Mouse (Mus musculus) A20 (cell line): ENCODE measurements around the gene Gjb3.

ENCODE experiments used
- DNase-seq: peaks from one replicate; pipeline ENCODE4 v3.0.0-alpha.2; 2011; ENCODE audit warnings: low read depth, low spot score

The Gjb3 gene

GRCm38 (mm10) chr4:127286907-127287306, 43.7 kb downstream of the Gjb3 start:
- DNase-seq, result no peak

DNA sequence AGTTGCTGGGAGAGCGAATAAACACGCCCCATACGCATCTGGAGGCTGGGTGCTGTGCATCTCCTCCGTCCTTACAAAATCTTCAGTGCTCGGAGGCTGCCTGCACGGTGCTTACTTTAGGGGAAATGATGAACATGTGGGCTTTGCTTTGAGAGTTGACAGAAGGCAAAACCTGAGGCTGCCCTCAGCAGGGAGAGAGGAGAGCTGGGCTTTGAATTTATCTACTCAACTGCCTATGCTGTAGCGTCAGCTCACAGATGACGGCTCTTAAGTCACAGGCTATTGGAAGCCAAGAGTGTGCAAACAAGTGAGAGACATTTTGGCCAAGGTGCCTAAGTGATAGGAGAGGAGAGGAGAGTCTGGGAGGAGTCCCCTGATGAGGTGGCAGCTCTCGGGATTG, 51.4 kb downstream of the Gjb3 start:
- DNase-seq, result no peak

DNA sequence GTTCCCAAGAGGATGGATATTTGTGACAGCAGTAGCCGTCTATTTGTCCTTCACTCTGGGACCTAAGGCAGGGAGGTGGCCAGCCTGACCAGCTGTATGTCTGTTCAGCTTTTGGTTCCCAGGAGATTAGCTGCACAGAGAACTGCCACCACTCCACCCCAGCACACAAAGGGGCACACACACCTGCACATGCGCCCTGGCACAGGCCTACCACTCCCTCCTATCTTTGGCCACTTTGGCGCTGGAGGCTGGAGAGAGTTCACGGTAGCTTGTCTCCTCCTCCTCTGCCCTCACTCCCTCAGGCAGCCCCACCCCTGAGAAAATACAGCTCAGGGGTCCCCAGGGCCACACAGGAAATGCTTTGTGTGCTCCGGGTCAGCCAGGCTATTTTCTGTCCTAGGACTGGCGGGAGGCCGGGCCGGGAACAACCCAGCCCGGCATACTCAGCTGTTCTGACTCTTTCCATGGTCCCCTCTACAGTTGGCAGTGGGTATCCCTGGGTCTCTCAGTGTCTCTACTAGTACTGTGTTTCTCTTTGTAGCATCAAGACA, 52.1 kb downstream of the Gjb3 start:
- no peak for DNase-seq
